Mouse (Mus musculus) left cerebral cortex, postnatal 4 days (tissue): ENCODE measurements around the gene Setd2. TPM values are rescaled to one million over a fixed set of nuclear protein-coding genes. Genes with fewer than 3 reads are reported as not detected.

Experiments used
- DNase-seq: peaks from one replicate; pipeline ENCODE4 v3.0.0-alpha.2; 2022
- intact Hi-C: fragments of 180-260 bp; cut with DNase I; formaldehyde crosslinking; loops from one replicate; pipeline ENCODE4 v1.15.1; 2025
- total RNA-seq, 2 experiments: library from RNA; stranded (reverse); gene quantifications; 2 replicates each; pipeline ENCODE4 v1.2.3; 2021

Gene Setd2
- total RNA-seq: 10 to 100 TPM; 96.2 to 99.1 TPM

- intact Hi-C loops: loop anchor here (10.0 kb wide), 1 partner anchor 58 kb away; the partner anchor contains the start of genes Kif9 and Klhl18
- peak; percentile 56 for DNase-seq
These were observed at the start of gene Setd2 for GRCm38 (mm10) chr9:110532538-110533291. Gene Setd2, plus strand, starts transcription at chr9:110532597.

- intact Hi-C loops: no loop called here
- no peak for DNase-seq
These were observed 43.6 kb upstream of the Setd2 start for GRCm38 (mm10) chr9:110488841-110489240.

GRCm38 (mm10) chr9:110490913-110491312 is 41.5 kb upstream of the Setd2 start:
- DNase-seq: peak; percentile 11
- intact Hi-C loops: no loop called here

- intact Hi-C loops: no loop called here
- DNase-seq: no peak
These were observed 6.7 kb upstream of the Setd2 start for GRCm38 (mm10) chr9:110525737-110526136.

- intact Hi-C loops: no loop called here
- DNase-seq: no peak
These were observed 3.2 kb upstream of the Setd2 start for GRCm38 (mm10) chr9:110529002-110529737.

GRCm38 (mm10) chr9:110530650-110531049 is 1.7 kb upstream of the Setd2 start:
- intact Hi-C loops: loop anchor here (10.0 kb wide), 1 partner anchor 56 kb away; the partner anchor contains the start of genes Kif9 and Klhl18
- no peak for DNase-seq

- DNase-seq: no peak
- intact Hi-C loops: loop anchor here (10.0 kb wide), 1 partner anchor 56 kb away; the partner anchor contains the start of genes Kif9 and Klhl18
These were observed 1.1 kb upstream of the Setd2 start for GRCm38 (mm10) chr9:110531151-110531791.

GRCm38 (mm10) chr9:110531914-110532489 is 395 bp upstream of the Setd2 start:
- DNase-seq: peak; percentile 99
- intact Hi-C loops: loop anchor here (10.0 kb wide), 1 partner anchor 57 kb away; the partner anchor contains the start of genes Kif9 and Klhl18

GRCm38 (mm10) chr9:110533645-110534044 is 1.2 kb downstream of the Setd2 start:
- intact Hi-C loops: loop anchor here (10.0 kb wide), 1 partner anchor 59 kb away; the partner anchor contains the start of genes Kif9 and Klhl18
- no peak for DNase-seq

GRCm38 (mm10) chr9:110535114-110535513 is 2.7 kb downstream of the Setd2 start:
- DNase-seq: no peak
- intact Hi-C loops: loop anchor here (10.0 kb wide), 1 partner anchor 60 kb away; the partner anchor contains the start of genes Kif9 and Klhl18

GRCm38 (mm10) chr9:110536636-110537035 is 4.2 kb downstream of the Setd2 start:
- DNase-seq: no peak
- intact Hi-C loops: loop anchor here (10.0 kb wide), 1 partner anchor 62 kb away; the partner anchor contains the start of genes Kif9 and Klhl18

GRCm38 (mm10) chr9:110538511-110538910 is 6.1 kb downstream of the Setd2 start:
- intact Hi-C loops: loop anchor here (10.0 kb wide), 1 partner anchor 64 kb away; the partner anchor contains the start of genes Kif9 and Klhl18
- DNase-seq: no peak

GRCm38 (mm10) chr9:110541988-110542387 is 9.6 kb downstream of the Setd2 start:
- no peak for DNase-seq
- intact Hi-C loops: no loop called here

- intact Hi-C loops: no loop called here
These were observed 15.9 kb downstream of the Setd2 start for GRCm38 (mm10) chr9:110548261-110548660.

GRCm38 (mm10) chr9:110568309-110568708 is 35.9 kb downstream of the Setd2 start:
- no peak for DNase-seq
- intact Hi-C loops: no loop called here

More at GRCm38 (mm10) chr9:110548261-110548660, 15.9 kb downstream of the Setd2 start:
- DNase-seq: no peak

- intact Hi-C loops: no loop called here
- no peak for DNase-seq
These were observed 49.8 kb downstream of the Setd2 start for GRCm38 (mm10) chr9:110582161-110582560.

GRCm38 (mm10) chr9:110583521-110583920 is 51.1 kb downstream of the Setd2 start:
- DNase-seq: no peak
- intact Hi-C loops: no loop called here

- intact Hi-C loops: no loop called here
- DNase-seq: no peak
These were observed 79.1 kb downstream of the Setd2 start for GRCm38 (mm10) chr9:110611471-110611870.

GRCm38 (mm10) chr9:110617081-110617480 is 84.7 kb downstream of the Setd2 start:
- intact Hi-C loops: no loop called here

GRCm38 (mm10) chr9:110620180-110620579 is 87.8 kb downstream of the Setd2 start:
- DNase-seq: no peak
- intact Hi-C loops: no loop called here

More at GRCm38 (mm10) chr9:110617081-110617480, 84.7 kb downstream of the Setd2 start:
- no peak for DNase-seq
